Mouse (Mus musculus): ENCODE measurements around the gene Tbl3.

GRCm38 (mm10) chr17:24723122-24723880 is 15.8 kb upstream of the Tbl3 start:
- TF ChIP-seq CTCF (IDR thresholded peaks at IDR 0.05; ENCODE audit: extremely low read depth, insufficient read depth, low read length) (no peak), POLR2A (IDR thresholded peaks at IDR 0.05; ENCODE audit: extremely low read depth, insufficient read depth, low read length) (no peak)
